Mouse (Mus musculus) hindbrain, embryonic 16.5 days (tissue): ENCODE data around the gene Uap1l1. TPM values are rescaled to one million over a fixed set of nuclear protein-coding genes. Genes with fewer than 3 reads are reported as not detected.

Experiments
- ATAC-seq: fragments of 200-750 bp; cut with Nextera tagmentation; 2 replicates; pipeline ENCODE4 v1.8.0; 2017; ENCODE audit warnings: moderate TSS enrichment, moderate library complexity
- H3K27ac ChIP-seq: fragments of 300-500 bp; sonication (generic); 2 replicates; pipeline ENCODE4 v1.5.1; 2014; ENCODE audit warnings: low read depth, mild to moderate bottlenecking, control low read depth, low read length, moderate library complexity
- H3K27me3 ChIP-seq: fragments of 300-500 bp; sonication (generic); replicated peaks from 2 replicates; pipeline ENCODE4 v1.6.1; 2014; ENCODE audit warnings: low read length; ENCODE audit not compliant: control insufficient read depth, insufficient read depth
- H3K36me3 ChIP-seq: fragments of 300-500 bp; sonication (generic); 2 replicates; pipeline ENCODE4 v1.6.1; 2014; ENCODE audit warnings: mild to moderate bottlenecking, low read length, moderate library complexity, mixed read lengths; ENCODE audit not compliant: control insufficient read depth, insufficient read depth
- H3K4me1 ChIP-seq: fragments of 300-500 bp; sonication (generic); 2 replicates; pipeline ENCODE4 v1.6.1; 2014; ENCODE audit warnings: low read depth, low read length; ENCODE audit not compliant: control insufficient read depth, insufficient read depth
- H3K4me2 ChIP-seq: fragments of 300-500 bp; sonication (generic); 2 replicates; pipeline ENCODE4 v1.6.1; 2014; ENCODE audit warnings: mild to moderate bottlenecking, low read length, control low read depth, moderate library complexity
- H3K4me3 ChIP-seq: fragments of 300-500 bp; sonication (generic); 2 replicates; pipeline ENCODE4 v1.5.1; 2014; ENCODE audit warnings: mild to moderate bottlenecking, low read length, control low read depth, moderate library complexity
- H3K9ac ChIP-seq: fragments of 300-500 bp; sonication (generic); 2 replicates; pipeline ENCODE4 v1.6.1; 2014; ENCODE audit warnings: low read depth, mild to moderate bottlenecking, control low read depth, low read length, moderate library complexity
- H3K9me3 ChIP-seq: fragments of 300-500 bp; sonication (generic); 2 replicates; pipeline ENCODE4 v1.6.1; 2014; ENCODE audit warnings: mild to moderate bottlenecking, low read length, moderate library complexity; ENCODE audit not compliant: control insufficient read depth
- WGBS: fragments of 180-500 bp; shearing (Covaris S2); extraction: QIAGEN DNeasy Blood & Tissue Kit; methylation state at CpG from one replicate; pipeline ENCODE4 v1.1.7; 2014; 5-methylcytosine and 5-hydroxymethylcytosine counted together
- polyA plus RNA-seq: library from polyadenylated mRNA; unstranded; fragments of >200 nt; fragmentation: Nextera tagmentation; extraction: Ambion mirVana; gene quantifications from 2 replicates; pipeline ENCODE4 v1.2.1, GENCODE M21; 2015

The Uap1l1 gene
- polyA plus RNA-seq, 1 experiment from 2014 or later, result 8.8 TPM

- Histone ChIP-seq H3K4me2 (peak within 1 kb of the TSS; percentile 96), H3K36me3 (peaks cover 11% of the 10 kb centered on the region), H3K4me3 (peak within 1 kb of the TSS; percentile 94), H3K27me3 (no peaks in the 10 kb centered on the region), H3K9ac (peak within 1 kb of the TSS; percentile 96), H3K27ac (peak within 1 kb of the TSS; percentile 88), H3K9me3 (no peaks in the 10 kb centered on the region), H3K4me1 (peaks cover 15% of the 10 kb centered on the region)
- ATAC-seq, result peak; percentile 99
- WGBS, result under 1% methylated on average over 78 of the region's 78 CpGs
Observed at GRCm38 (mm10) chr2:25332286-25333160, 33.0 kb downstream of the Uap1l1 start, which contains the start of gene Man1b1. Gene Man1b1, plus strand, starts transcription at chr2:25332338.

- Histone ChIP-seq H3K9me3 (no peaks in the 10 kb centered on the region), H3K27ac (no peak overlapping the region), H3K9ac (peak overlapping the region; percentile 80), H3K36me3 (0 out of 2 replicates have a peak, but pooled peaks cover 6% of the 10 kb centered on the region), H3K4me3 (peak overlapping the region; percentile 94), H3K27me3 (peaks cover 2% of the 10 kb centered on the region), H3K4me1 (peaks cover 15% of the 10 kb centered on the region), H3K4me2 (peak overlapping the region; percentile 86)
- ATAC-seq, result no peak
- WGBS, result 55% methylated on average over 9 of the region's 9 CpGs
Observed at GRCm38 (mm10) chr2:25331470-25331869, 34.0 kb downstream of the Uap1l1 start.

- Histone ChIP-seq H3K4me2 (no peak overlapping the region), H3K9ac (no peak overlapping the region), H3K27ac (no peak overlapping the region), H3K27me3 (peaks cover 5% of the 10 kb centered on the region), H3K4me1 (peaks cover 11% of the 10 kb centered on the region), H3K4me3 (no peak overlapping the region), H3K36me3 (no peaks in the 10 kb centered on the region), H3K9me3 (no peaks in the 10 kb centered on the region)
- no peak for ATAC-seq
- 33% methylated on average over 7 of the region's 7 CpGs for WGBS
Observed at GRCm38 (mm10) chr2:25328440-25328839, 37.0 kb downstream of the Uap1l1 start.

- no peak overlapping the region for H3K4me2 ChIP-seq
- no peak for ATAC-seq
- H3K27ac ChIP-seq, result no peak overlapping the region
- H3K27me3 ChIP-seq, result peaks cover 5% of the 10 kb centered on the region
- H3K9ac ChIP-seq, result no peak overlapping the region
- no peaks in the 10 kb centered on the region for H3K9me3 ChIP-seq
- no peaks in the 10 kb centered on the region for H3K36me3 ChIP-seq
- no peak overlapping the region for H3K4me3 ChIP-seq
- H3K4me1 ChIP-seq, result no peaks in the 10 kb centered on the region
- 80% methylated on average over 2 of the region's 2 CpGs for whole genome bisulfite sequencing
Observed at GRCm38 (mm10) chr2:25326036-25326435, 39.4 kb downstream of the Uap1l1 start.

DNA sequence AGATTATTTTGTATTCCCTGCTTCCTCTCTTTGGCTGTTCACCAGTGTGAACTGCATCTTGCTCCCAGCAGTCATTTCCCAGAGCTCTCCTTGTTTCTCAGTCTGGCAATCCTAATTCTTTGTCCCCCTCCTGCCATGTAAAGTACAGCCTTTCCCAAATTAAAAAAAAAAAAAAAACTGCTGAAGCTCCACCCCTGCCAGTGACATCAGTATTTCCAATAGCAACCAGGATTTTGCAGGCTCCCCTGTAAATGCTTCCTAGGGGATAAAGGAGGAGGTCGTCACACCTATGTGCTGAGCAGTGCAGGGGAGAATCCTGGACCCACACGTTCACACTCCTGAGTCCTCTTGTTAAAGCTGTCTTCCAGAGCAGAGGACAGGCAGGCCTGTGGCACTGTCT lies 45.4 kb downstream of the Uap1l1 start:
- Histone ChIP-seq H3K27me3 (0 out of 2 replicates have a peak, but pooled peaks cover 3% of the 10 kb centered on the region), H3K4me2 (no peak overlapping the region), H3K9ac (no peak overlapping the region), H3K36me3 (no peaks in the 10 kb centered on the region), H3K4me3 (no peak overlapping the region), H3K4me1 (peaks cover 12% of the 10 kb centered on the region), H3K27ac (no peak overlapping the region), H3K9me3 (no peaks in the 10 kb centered on the region)
- 44% methylated on average over 2 of the region's 2 CpGs for WGBS
- no peak for ATAC-seq

DNA sequence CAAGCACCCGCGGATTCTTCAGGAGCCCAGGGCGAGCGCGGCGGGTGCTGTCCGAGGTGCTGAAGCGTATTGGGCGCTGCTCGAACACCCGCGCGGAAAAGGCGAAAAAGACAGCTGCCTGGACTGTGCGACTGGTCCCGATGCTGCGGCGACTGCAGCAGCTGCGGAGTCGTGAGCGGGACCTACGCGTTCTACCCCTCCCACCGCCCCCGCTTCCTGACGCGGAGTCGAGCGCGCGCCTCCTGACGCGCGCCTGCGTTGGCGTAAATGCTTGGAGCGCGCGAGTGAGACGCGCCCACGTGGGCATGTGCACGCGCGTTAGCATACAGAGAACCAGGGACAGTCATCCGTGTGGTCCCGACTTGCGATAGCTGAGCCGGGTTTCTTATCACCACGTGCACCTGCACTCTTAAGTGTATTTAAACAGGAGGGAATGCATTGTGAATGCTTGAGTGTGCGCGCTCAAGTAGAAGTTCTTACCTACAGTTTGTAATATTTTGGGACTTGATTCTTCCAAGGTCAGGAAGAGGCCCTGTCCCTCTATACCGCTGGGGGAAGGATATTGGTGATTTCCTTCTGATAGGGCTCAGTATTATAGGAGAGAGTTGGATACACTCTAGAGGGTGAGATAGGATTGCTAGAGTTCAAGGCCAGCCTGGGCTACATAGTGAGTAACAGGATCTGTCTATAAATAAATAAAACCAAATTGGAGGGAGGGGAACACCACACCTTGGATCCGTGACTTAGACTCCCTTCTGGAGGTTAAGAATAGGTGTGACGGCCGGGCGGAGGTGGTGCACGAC lies 46.3 kb downstream of the Uap1l1 start, which contains the start of gene Grin1:
Gene Grin1 (minus strand): TSS at position 217 of the 803 bp plus-strand sequence.
- Histone ChIP-seq H3K9me3 (no peaks in the 10 kb centered on the region), H3K9ac (peak within 1 kb of the TSS; percentile 75), H3K4me1 (peaks cover 12% of the 10 kb centered on the region), H3K4me3 (peak within 1 kb of the TSS; percentile 60), H3K27me3 (peaks cover 10% of the 10 kb centered on the region), H3K36me3 (no peaks in the 10 kb centered on the region), H3K4me2 (peak within 1 kb of the TSS; percentile 69), H3K27ac (peak within 1 kb of the TSS; percentile 89)
- WGBS, result 9% methylated on average over 58 of the region's 58 CpGs
- ATAC-seq, result peak; percentile 88

DNA sequence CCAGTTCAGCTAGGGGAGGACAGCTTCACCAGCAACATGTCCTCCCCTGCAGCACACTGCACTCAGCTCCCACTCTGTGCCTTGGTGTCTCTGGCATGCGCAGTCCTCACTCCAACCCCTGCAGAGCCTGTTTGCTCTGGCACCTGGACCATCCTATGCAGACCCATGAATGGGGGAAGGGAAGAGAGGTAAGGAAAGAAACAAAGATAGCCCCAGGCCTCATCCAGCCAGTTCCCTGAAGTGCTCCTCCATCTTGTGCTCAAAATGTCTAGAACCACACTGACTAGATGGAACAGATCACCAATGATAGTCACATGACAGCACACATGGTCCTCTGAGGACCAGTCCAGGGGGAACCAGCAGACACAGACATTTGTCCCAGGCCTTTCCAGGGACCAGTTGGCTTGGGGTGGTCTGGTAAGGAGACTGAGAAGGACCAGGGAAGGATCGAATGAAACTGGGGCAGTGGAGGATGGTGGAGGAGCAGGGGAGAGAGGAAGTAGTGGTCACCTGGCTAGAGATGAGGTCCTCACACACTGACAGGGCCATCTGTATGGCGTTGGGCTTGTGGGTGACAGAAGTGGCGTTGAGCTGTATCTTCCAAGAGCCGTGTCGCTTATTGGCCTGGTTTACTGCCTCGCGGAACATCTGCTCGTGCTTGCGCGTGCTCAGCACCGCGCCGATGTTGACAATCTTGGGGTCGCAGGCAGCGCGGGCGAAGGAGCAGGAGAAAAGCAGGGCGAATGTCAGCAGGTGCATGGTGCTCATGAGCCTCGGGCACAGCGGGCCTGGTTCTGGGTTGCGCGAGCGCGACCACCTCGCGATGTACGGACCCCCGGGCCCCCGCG lies 47.1 kb downstream of the Uap1l1 start:
- H3K9me3 ChIP-seq, result no peaks in the 10 kb centered on the region
- H3K4me1 ChIP-seq, result peaks cover 12% of the 10 kb centered on the region
- H3K27me3 ChIP-seq, result peaks cover 15% of the 10 kb centered on the region
- ATAC-seq, result peak; percentile 68
- 5% methylated on average over 31 of the region's 31 CpGs for WGBS
- 0 out of 2 replicates have a peak, but pooled peaks cover 3% of the 10 kb centered on the region for H3K36me3 ChIP-seq
- peak overlapping the region; percentile 69 for H3K4me2 ChIP-seq
- H3K4me3 ChIP-seq, result peak overlapping the region; percentile 60
- H3K27ac ChIP-seq, result peak overlapping the region; percentile 89
- peak overlapping the region; percentile 75 for H3K9ac ChIP-seq

- H3K36me3 ChIP-seq, result peaks cover 29% of the 10 kb centered on the region
- H3K4me1 ChIP-seq, result no peaks in the 10 kb centered on the region
- H3K27ac ChIP-seq, result no peak overlapping the region
- WGBS, result 12% methylated on average over 11 of the region's 11 CpGs
- H3K9ac ChIP-seq, result no peak overlapping the region
- no peaks in the 10 kb centered on the region for H3K9me3 ChIP-seq
- H3K4me2 ChIP-seq, result no peak overlapping the region
- peaks cover 56% of the 10 kb centered on the region for H3K27me3 ChIP-seq
- no peak overlapping the region for H3K4me3 ChIP-seq
- ATAC-seq, result no peak
Observed at GRCm38 (mm10) chr2:25311491-25311891, 54.0 kb downstream of the Uap1l1 start.
